Mouse (Mus musculus): ENCODE data around the gene Prcd.

- TF ChIP-seq CTCF (conservative IDR thresholded peaks at IDR 0.05 in 1 of 2, IDR thresholded peaks at IDR 0.05 in 1 of 2; ENCODE audit: low read depth in 2 of 2, low read length in 2 of 2): no peak
- no peak for TF ChIP-seq TCF12 (IDR thresholded peaks at IDR 0.05; ENCODE audit: low read depth, low read length)
- no peak for TF ChIP-seq ZNF384 (IDR thresholded peaks at IDR 0.05; ENCODE audit: low read depth, low read length)
- no peak for TF ChIP-seq UBTF (IDR thresholded peaks at IDR 0.05; ENCODE audit: low read depth, low read length)
- TF ChIP-seq POLR2A (IDR thresholded peaks at IDR 0.05; ENCODE audit: low read depth, low read length): no peak
- TF ChIP-seq GABPA (IDR thresholded peaks at IDR 0.05; ENCODE audit: insufficient replicate concordance, low read depth, low read length): no peak
- TF ChIP-seq JUND (conservative IDR thresholded peaks at IDR 0.05; ENCODE audit: low read depth, low read length): no peak
- no peak for TF ChIP-seq MEF2A (IDR thresholded peaks at IDR 0.05; ENCODE audit: borderline replicate concordance, low read depth, low read length)
- TF ChIP-seq ZC3H11A (IDR thresholded peaks at IDR 0.05; ENCODE audit: low read depth, low read length): no peak
- TF ChIP-seq CHD2 (IDR thresholded peaks at IDR 0.05; ENCODE audit: low read length): no peak
- TF ChIP-seq RAD21 (IDR thresholded peaks at IDR 0.05; ENCODE audit: low read depth, low read length): no peak
- no peak for TF ChIP-seq EP300 (IDR thresholded peaks at IDR 0.05; ENCODE audit: low read length)
These were observed 20.4 kb upstream of the Prcd start for GRCm38 (mm10) chr11:116632962-116633361.
